Mouse (Mus musculus): ENCODE measurements at regions not wholly inside any gene's neighbourhood (a gene's known extent, or its start where the extent isn't known, plus 50 kb on each side); places are given as distances from the start of the nearest gene placed in this dataset.
"Not testable (repeated sequence)": the region's sequence is repeated elsewhere in the genome, so short reads cannot be mapped to it uniquely, and the experiment has no call there.

DNA sequence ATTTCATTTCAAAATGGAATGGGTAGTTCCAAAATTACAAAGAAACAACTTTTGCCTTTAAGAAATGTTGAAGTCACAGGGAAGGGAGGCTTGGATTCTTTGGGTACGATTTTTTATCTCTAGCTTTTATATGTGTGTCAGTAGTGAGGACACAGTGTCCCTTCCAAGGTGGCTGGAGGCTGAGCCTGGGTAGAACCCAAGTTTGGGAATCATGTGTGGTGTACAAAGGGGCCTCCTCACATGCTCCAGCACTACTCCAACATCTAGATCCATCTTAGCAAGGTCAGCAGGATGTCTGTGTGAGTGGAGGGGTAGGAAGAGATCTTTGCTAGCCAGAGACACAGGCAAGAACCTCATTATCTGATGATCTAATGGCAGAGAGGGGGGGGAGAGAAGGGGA is 134.5 kb upstream of the Tas2r119 start:
- no peak for DNase-seq (ENCODE audit: extremely low spot score in 1 of 2, low spot score in 1 of 2)

DNA sequence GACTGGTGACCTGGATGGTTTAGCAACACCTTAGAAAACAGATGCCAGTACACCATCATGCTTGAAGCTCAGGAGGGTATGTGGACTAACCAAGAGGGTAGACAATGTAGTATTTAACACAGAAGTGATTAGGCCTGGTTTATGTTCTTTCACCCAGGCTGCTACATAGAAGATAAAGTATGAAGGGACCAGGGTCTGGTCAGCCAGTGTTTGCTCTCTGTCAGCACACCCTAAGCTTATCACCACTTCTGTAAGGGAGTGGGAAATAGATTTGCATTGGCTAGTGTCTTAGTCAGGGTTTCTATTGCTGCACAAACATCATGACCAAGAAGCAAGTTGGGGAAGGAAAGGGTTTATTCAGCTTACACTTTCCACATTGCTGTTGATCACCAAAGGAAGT is 133.9 kb upstream of the Tas2r119 start:
- DNase-seq (ENCODE audit: extremely low spot score in 1 of 2, low spot score in 1 of 2): no peak

DNA sequence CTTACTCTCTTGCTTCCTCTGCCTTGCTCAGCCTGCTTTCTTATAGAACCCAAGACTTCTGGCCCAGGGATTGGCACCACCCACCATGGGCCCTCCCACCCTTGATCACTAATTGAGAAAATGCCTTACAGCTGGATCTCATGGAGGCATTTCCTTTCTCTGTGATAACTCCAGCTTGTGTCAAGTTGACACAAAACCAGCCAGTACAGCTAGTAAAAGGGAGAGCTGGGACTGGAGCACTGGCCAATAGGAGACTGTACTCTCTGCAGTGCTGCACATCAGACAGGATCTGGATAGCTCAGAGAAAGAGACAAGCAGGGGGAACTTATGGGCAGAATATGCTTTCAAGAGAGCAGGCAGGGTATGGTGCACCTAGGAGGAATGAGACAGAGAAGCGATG is 133.4 kb upstream of the Tas2r119 start:
- not testable (repeated sequence) for DNase-seq (ENCODE audit: extremely low spot score in 1 of 2, low spot score in 1 of 2)

DNA sequence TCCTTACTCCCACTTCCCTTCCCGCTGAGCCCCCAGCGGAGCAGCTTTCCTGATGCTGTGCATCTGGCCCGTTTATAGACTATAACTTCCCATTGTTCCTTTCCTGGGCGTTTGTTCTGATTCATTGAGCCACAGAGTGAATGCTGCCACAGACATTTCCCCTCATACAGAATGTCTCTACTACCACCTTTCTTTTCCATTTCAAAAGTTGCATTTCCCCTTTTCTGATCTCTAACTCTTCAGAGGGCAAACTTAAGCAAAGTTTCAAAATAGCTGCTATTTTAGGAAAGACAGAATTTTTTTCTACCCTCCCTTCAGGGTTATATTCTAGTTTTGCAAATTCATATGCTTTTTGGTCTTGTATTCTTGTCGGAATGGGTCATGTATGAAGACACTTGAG is 128.3 kb upstream of the Tas2r119 start:
- no peak for DNase-seq (ENCODE audit: extremely low spot score in 1 of 2, low spot score in 1 of 2)

DNA sequence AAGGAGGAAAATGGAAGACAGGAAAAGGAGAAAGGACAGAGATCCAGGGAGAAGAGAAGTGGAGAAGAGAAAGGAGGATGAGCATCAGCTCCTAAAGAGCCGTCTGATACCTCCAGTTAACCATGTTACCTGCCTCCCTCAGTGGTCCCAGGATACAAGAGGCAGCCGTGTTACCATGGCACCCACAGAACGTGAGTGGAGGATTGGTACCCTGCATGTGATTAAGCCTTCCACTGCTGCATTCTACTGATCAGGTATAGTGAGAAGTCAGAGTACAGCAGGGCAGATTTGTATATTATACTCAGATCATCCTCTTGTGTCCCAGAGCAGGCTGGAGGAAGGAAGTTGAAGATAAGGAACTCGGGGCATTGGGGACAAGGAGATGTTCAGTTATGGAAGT is 115.5 kb upstream of the Tas2r119 start:
- DNase-seq (ENCODE audit: extremely low spot score in 1 of 2, low spot score in 1 of 2): no peak

DNA sequence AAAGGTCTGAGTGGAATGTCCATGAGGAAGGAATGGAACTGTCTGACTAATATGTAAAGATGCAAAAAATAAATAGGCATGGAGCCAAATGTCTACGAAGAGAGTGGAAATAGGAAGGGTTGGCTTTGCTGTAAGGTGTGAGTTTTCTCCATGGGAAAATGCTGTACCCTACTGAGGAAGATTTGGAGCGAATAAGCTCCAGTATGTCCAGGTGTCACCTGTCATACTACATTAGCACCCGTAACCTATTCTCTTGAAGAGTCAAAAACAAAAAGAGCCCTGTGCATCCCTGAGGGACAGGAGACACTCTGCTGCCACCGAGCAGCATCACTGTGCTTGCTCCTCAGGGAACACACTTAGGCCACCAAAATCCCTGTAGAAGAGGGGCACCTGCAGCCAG is 95.0 kb upstream of the Tas2r119 start:
- DNase-seq (ENCODE audit: extremely low spot score in 1 of 2, low spot score in 1 of 2): no peak

DNA sequence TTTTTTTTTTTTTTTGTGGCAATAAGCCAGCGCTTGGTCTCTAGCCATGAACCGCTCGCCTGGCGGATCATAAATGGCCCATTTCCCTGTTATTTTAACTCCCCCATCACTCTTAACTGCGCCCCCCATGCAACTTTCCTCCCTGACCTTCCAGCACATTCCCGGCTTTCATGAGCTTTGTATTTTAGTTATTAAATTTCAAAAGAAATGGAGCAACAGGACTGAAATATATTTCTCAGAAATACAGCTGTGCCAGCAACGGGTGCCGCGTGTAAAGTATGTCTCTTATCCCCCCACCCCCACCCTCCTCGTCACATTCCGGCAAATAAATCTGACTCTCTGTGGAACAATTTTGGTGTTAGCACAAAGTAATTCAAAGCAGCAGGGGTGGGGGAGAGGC is 83.2 kb upstream of the Tas2r119 start:
- no peak for DNase-seq (ENCODE audit: extremely low spot score in 1 of 2, low spot score in 1 of 2)

DNA sequence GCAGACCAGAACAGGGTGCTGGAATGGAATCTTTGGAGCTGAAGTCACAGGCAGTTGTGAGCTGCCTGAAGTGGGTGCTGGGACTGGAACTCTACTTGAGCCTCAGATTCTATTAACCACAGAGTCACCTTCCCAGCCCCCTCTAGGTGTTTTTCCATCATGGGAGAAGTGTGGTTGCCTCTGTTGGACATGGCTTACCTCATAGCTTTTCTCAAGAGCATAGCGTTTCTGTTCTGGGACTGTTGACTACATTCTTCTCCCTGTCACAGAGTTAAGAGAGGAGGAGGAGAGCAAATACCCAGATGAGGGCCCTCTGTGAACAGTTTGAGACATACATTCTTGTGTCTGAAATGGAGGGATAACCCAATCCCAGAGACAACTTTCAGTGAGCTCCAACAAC is 81.5 kb upstream of the Tas2r119 start:
- no peak for DNase-seq (ENCODE audit: extremely low spot score in 1 of 2, low spot score in 1 of 2)

DNA sequence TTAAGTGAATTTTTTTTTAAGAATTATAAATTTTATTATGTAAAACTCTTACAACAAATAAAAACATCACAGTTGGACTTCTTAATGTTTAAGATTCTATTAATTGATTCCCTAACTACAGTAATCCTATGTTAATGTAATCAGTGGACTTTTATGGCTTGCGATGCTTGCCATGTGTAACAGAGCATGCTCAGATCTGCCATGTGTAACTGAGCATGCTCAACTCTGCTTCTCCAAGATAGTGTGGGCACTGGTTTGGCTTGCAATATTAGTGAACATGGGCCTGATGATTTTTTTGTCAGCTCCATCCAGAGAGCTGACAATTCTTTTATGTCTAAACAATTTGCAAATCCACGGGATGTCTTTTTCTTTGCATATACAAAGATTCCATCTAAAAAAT is 66.4 kb upstream of the Tas2r119 start:
- DNase-seq (ENCODE audit: extremely low spot score in 1 of 2, low spot score in 1 of 2): no peak

Data from layer of hippocampus, postnatal 25 days (tissue).